11 mouse cellular contexts compared by ENCODE assay signal in the genomic region with DNA sequence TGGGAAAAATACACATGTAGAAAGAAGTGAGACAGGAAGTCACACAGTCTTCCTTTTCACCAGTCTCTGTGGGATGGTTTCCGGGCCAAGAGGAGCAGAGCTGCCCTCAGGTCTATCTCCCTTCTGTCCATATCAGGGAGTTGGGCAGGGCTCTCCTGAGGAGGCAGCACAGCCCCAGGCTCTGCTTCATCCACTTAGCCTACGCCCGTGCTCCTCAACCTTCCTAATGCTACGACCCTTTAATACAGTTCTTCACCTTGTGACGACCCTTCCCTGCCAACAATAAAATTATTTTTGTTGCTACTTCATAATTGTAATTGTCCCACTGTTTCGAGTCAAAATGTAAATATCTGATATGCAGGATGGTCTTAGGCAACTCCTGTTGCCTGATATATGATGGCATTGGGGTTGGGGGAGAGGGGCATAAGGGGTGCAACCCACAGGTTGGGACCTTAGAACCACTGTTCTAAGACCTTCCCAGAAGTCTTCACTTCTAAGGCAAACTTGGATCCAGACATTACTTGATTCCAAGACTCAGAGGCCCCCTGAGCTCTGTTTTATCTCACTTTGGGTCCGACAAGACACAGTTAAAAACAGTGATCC. TPM values are rescaled to one million over a fixed set of nuclear protein-coding genes. Genes with fewer than 3 reads are reported as not detected.
DNase-seq lines count a peak whose midpoint lies in the region; ATAC-seq and TF ChIP-seq lines count a peak whose summit lies in the region.
"Not testable (repeated sequence)": the region's sequence is repeated elsewhere in the genome, so short reads cannot be mapped to it uniquely, and the experiment has no call there.
"Had no signal": no experiment of that assay in that cellular context is flagged by ENCODE, and none has a peak within 500 bp of the region (broad histone marks: within the 10 kb centered on the region; RNA-seq: fewer than 3 reads in every experiment).

No protein-coding gene starts in this region.

- H3K27me3 ChIP-seq in embryonic facial prominence, embryonic 11.5 days (ENCODE audit: control insufficient read depth, insufficient read depth, low read length); hindbrain, embryonic 13.5 days; kidney, postnatal 0 days (ENCODE audit: insufficient read depth, low read length); lung, embryonic 16.5 days (ENCODE audit: control insufficient read depth, insufficient read depth, low read depth, low read length); neural tube, embryonic 14.5 days (ENCODE audit: control insufficient read depth, insufficient read depth, low read length): not testable (repeated sequence)

- not testable (repeated sequence) for H3K4me2 ChIP-seq in embryonic facial prominence, embryonic 11.5 days (ENCODE audit: low read depth, low read length); hindbrain, embryonic 13.5 days; kidney, postnatal 0 days (ENCODE audit: low read length); lung, embryonic 16.5 days (ENCODE audit: low read depth, low read length); neural tube, embryonic 14.5 days (ENCODE audit: low read depth, low read length)

- H3K4me1 ChIP-seq in embryonic facial prominence, embryonic 11.5 days (ENCODE audit: control insufficient read depth, insufficient read depth, low read length); hindbrain, embryonic 13.5 days (replicated peaks); kidney, postnatal 0 days (replicated peaks; ENCODE audit: insufficient read depth, low read length); lung, embryonic 16.5 days (replicated peaks; ENCODE audit: control insufficient read depth, insufficient read depth, low read length); neural tube, embryonic 14.5 days (ENCODE audit: control insufficient read depth, insufficient read depth, low read length): not testable (repeated sequence)

- TF ChIP-seq CTCF in kidney, postnatal 0 days (IDR thresholded peaks at IDR 0.05; ENCODE audit: low read depth) = not testable (repeated sequence)

- 86% methylated on average over 6 of the region's 7 CpGs for WGBS in embryonic facial prominence, embryonic 11.5 days
- WGBS in hindbrain, embryonic 13.5 days = 84% methylated on average over 7 of the region's 7 CpGs
- WGBS in kidney, postnatal 0 days = 80% methylated on average over 7 of the region's 7 CpGs
- 77% methylated on average over 6 of the region's 7 CpGs for WGBS in lung, embryonic 16.5 days
- WGBS in neural tube, embryonic 14.5 days = 86% methylated on average over 7 of the region's 7 CpGs

- H3K27ac ChIP-seq in embryonic facial prominence, embryonic 11.5 days (replicated peaks; ENCODE audit: low read depth, low read length); hindbrain, embryonic 13.5 days; kidney, postnatal 0 days; lung, embryonic 16.5 days (ENCODE audit: low read length); neural tube, embryonic 14.5 days (ENCODE audit: low read depth, low read length): not testable (repeated sequence)

- not testable (repeated sequence) for H3K9ac ChIP-seq in embryonic facial prominence, embryonic 11.5 days (replicated peaks; ENCODE audit: low read length); hindbrain, embryonic 13.5 days; kidney, postnatal 0 days (ENCODE audit: low read depth, low read length); lung, embryonic 16.5 days (ENCODE audit: low read length); neural tube, embryonic 14.5 days (replicated peaks; ENCODE audit: low read depth, low read length)

- 0 out of 2 replicates have a peak, but pooled peaks have one; percentile 70 for ATAC-seq in embryonic facial prominence, embryonic 11.5 days (replicated peaks; ENCODE audit: insufficient number of reproducible peaks, low FRiP score, low TSS enrichment, low read depth)
- peak; percentile 59 for ATAC-seq in hindbrain, embryonic 13.5 days (ENCODE audit: low FRiP score)
- ATAC-seq in kidney, postnatal 0 days (replicated peaks; ENCODE audit: low FRiP score, low read depth) = peak; percentile 73
- ATAC-seq in lung, embryonic 16.5 days (ENCODE audit: low read depth) = peak; percentile 45
- ATAC-seq in neural tube, embryonic 14.5 days (ENCODE audit: low read depth) = peak; percentile 49; the same call in 1 of the 2 replicates

- DNase-seq in 3134 (ENCODE audit: extremely low read depth, insufficient read length, low spot score) = peak; percentile 54
- not testable (repeated sequence) for DNase-seq in embryonic facial prominence, embryonic 11.5 days (ENCODE audit: low spot score); kidney, postnatal 0 days (ENCODE audit: low spot score)
- peak; percentile 36 for DNase-seq in gastrocnemius, postnatal 25 days
- peak; percentile 15 to 22 for DNase-seq in thymus, postnatal 36 days

- H3K36me3 ChIP-seq in embryonic facial prominence, embryonic 11.5 days (replicated peaks; ENCODE audit: control insufficient read depth, insufficient read depth, low read depth, low read length); hindbrain, embryonic 13.5 days; kidney, postnatal 0 days (ENCODE audit: insufficient read depth, low read length); lung, embryonic 16.5 days (ENCODE audit: control insufficient read depth, insufficient read depth, low read length); neural tube, embryonic 14.5 days (ENCODE audit: control insufficient read depth, insufficient read depth, low read length): not testable (repeated sequence)

- not testable (repeated sequence) for H3K9me3 ChIP-seq in embryonic facial prominence, embryonic 11.5 days (replicated peaks; ENCODE audit: control insufficient read depth, low read length); hindbrain, embryonic 13.5 days; kidney, postnatal 0 days (replicated peaks; ENCODE audit: low read length); lung, embryonic 16.5 days (ENCODE audit: control insufficient read depth, low read length); neural tube, embryonic 14.5 days (ENCODE audit: control insufficient read depth, low read length)

- H3K4me3 ChIP-seq in embryonic facial prominence, embryonic 11.5 days (ENCODE audit: low read depth, low read length); hindbrain, embryonic 13.5 days; kidney, postnatal 0 days (replicated peaks; ENCODE audit: low read depth, low read length); lung, embryonic 16.5 days (ENCODE audit: low read length); neural tube, embryonic 14.5 days (ENCODE audit: low read depth, low read length): not testable (repeated sequence)

RNA-seq across cellular contexts. Expression of gene 4930467E23Rik, which starts 16.0 kb away (rescaled TPM):
- polyA plus RNA-seq in embryonic facial prominence, embryonic 11.5 days (2014; fragmentation: Nextera tagmentation; extraction: Ambion mirVana) = not detected in 2 replicates
- total RNA-seq in gastrocnemius, postnatal 25 days (2021) = not detected
- polyA plus RNA-seq in hindbrain, embryonic 13.5 days (2015; fragmentation: Nextera tagmentation; extraction: Ambion mirVana) = not detected in 2 replicates
- polyA plus RNA-seq in kidney, postnatal 0 days (2015; fragmentation: Nextera tagmentation; extraction: Ambion mirVana) = not detected in 2 replicates
- not detected in 2 replicates for polyA plus RNA-seq in lung, embryonic 16.5 days (2015; fragmentation: Nextera tagmentation; extraction: Ambion mirVana)
- polyA plus RNA-seq in neural tube, embryonic 14.5 days (2014; fragmentation: Nextera tagmentation; extraction: Ambion mirVana) = not detected in 2 replicates
- total RNA-seq: neutrophil, adult 5-6 weeks had no signal
- polyA plus RNA-seq: limb, embryonic 10.5 days; midbrain, embryonic 10.5 days had no signal
